Mouse (Mus musculus): ENCODE results near the gene Gm20388.
"Not testable (repeated sequence)": the region's sequence is repeated elsewhere in the genome, so short reads cannot be mapped to it uniquely, and the experiment has no call there.

The Gm20388 gene

DNA sequence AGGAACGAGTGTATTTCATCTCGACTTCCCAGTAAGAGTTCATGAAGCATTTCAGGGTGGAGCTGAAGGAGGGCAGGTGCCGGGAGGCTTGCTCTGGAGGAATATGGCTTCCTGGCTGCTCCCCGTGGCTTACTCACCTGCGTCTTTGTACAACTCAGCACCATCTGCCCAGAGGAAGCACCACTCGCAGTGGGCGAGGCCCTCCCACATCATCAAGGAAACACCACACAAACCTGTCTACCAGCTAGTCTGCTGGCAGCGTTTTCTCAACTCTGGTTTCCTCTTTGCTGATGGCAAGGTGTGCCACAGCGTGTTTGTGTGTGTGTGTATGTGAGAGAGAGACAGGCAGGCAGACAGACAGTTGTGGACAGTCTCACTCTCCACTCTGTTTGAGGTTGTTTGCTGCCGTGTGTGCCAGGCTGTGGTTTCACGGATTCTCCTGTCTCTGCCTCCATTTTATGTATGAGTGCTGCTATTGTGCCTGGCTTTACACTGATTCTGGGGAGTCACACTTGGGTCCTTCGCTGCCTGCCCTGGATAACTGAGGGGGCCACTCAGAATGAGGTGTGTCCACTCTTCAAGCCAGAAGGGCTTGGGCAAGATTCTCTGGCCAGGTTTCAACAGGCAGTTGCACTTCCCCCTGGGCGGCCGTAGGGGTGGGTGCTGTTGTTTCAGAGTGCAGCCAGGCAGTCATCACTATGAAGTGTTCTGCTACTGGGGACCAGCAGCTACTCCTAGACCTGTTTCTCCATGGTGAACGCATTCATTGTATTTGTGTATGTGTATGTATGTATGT lies 3580.8 kb downstream of the Gm20388 start:
- DNase-seq: no peak

- no peak for DNase-seq
These were observed 3582.3 kb downstream of the Gm20388 start for GRCm38 (mm10) chr8:123492898-123493297.

- no peak for DNase-seq
These were observed 3587.1 kb downstream of the Gm20388 start for GRCm38 (mm10) chr8:123497699-123498098.

GRCm38 (mm10) chr8:123498963-123499362 lies 3588.3 kb downstream of the Gm20388 start:
- DNase-seq: no peak

- no peak for DNase-seq
These were observed 3588.9 kb downstream of the Gm20388 start for GRCm38 (mm10) chr8:123499556-123499955.

DNA sequence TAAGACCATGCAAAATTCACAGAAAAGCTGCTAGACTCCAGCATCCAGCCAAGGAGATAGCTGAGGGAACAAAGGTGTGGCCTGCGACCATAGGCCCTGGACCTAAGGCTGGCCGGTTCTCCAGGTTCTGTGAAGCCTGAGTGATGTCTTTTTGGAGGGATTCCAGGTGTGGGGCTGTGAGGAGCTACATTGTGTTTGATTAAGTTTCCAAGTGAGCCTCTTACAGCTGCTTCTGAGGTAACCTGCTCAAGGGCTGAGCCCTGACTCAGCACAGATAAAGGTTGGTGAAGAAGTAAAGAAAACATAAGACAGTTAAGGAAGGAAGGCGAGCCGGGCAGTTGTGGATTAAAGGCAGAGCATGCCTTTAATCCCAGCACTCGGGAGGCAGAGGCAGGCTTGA lies 3591.6 kb downstream of the Gm20388 start:
- no peak for DNase-seq

DNA sequence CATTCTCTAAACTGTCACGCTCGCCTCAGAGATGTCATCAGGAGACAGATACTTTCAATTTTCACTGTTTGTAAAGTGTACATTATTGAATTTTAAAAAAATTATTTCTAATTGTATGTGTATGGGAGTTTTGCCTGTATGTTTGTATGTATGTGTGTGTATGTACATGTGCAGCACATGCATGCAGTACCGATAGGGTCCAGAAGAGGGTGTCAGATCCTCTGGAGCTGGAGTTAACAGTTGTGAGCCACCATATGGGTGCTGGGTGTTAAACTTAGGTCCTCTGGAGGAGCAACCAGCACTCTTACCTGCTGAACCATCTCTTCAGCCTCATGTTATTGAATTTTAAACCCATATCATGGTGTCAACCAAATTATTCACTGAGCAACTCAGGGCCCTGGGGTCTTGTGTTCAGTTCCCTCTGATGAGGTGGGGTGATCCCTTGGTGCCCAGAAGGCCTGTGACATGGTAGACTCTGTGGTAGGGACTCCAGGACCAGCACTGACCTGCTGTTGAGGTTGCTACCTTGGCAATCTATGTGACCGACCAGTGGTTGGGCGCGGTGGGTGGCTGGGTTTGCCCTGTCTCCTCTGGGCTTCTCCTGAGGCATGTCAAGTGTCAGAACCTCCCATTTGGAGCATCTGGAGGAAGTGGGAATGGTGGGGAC lies 3593.3 kb downstream of the Gm20388 start:
- DNase-seq: no peak

GRCm38 (mm10) chr8:123504591-123505195 lies 3594.1 kb downstream of the Gm20388 start:
- DNase-seq: no peak

GRCm38 (mm10) chr8:123505267-123505666 lies 3594.6 kb downstream of the Gm20388 start:
- no peak for DNase-seq

DNA sequence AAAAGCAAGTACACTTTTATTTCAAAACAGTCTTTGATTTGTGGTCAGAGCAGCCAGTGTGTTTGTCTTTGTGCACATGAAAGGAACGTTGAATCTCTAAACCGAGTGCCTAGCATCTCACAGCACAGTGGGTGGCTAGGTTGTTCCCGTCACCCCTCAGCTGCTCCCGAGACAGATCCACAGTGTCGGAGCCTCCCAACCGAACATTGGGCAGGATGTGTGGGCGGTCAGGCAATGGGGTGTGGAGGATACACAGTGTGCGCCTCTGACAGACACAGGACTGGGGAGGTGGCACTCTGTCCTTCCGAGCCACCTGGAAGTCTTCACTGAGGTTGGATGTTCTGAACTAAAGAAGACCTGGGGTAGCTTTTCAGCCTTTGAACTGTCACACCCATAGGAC lies 3595.1 kb downstream of the Gm20388 start:
- DNase-seq: no peak

GRCm38 (mm10) chr8:123507153-123507552 lies 3596.5 kb downstream of the Gm20388 start:
- no peak for DNase-seq

DNA sequence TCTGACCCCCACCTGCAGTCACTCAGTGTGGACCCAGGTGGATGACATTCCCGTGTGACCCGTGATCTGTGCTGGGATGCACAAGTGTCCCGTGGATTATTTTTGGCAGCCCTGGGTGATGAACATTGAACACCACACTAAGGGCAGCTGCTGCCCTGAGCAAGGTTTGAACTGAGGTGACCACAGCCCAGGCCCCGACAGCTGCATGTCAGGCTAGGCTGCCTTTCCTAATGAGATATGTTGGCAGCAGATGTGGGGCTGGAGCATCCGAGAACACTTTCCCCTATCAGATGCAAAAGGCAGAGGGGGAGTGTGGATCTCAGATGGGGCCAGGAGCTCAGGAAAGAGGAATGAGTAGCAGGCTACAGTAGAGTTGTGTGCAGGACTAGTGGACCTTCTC lies 3600.2 kb downstream of the Gm20388 start:
- DNase-seq: no peak

DNA sequence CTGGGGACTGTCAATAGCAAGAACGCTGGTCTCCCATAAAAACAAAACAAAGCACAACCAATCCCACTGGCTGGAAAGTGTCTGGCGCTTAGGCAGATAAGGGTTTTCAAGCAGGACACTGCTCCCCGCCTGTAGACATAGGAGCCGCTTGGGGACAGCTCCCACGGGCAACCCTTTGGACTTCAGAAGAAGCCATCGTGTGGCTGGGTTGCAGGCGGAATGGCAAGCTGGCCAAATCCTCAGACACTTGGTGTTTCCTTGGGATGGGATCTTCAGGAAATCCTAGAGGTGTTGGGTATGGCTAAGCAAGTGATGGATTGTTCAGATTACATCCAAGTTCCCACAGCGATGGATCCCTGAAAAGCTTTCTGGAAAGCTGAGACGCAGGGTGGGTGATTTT lies 3603.5 kb downstream of the Gm20388 start:
- peak; percentile 29 for DNase-seq

DNA sequence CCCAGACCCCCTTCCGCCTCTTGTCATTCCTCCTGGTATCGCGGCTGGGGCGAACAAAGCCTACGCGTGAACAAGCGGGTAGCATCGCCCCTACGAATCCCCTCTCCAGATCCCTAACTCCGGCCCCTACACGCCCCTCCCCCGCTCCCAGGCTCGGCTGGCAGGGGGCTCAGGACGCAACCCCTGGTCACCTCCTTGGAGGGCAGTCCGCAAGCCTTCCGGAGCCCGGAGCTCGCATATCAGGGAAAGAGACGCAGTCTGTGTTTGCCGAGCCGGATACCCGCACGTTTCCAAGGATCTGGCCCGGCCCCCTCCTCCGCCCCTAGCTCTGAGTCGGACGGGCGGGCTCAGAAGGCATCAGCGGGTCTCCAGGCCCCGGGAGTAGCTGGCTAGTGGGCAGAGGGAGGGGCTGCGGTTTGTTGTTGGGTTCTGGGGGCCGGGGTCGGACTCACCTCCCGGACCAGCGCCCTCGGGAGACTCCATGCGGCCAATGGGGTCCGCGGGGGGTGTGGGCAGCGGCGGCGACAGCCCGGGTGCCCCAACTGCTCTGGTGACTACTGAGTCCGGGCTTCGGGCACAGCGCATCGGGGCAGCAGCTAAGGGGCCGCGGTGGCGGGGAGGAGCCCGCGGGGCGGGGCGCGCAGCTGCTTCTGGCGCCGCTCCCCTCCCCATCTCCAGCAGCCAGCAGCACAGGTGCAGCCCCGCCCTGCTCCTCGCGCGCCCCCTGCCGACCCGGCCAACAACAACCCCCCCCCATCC lies 3604.3 kb downstream of the Gm20388 start, which contains the start of gene Dbndd1:
TSS of gene Dbndd1 (minus strand) at position 683 of the 759 bp plus-strand sequence.
- peak; percentile 85 for DNase-seq

- no peak for DNase-seq
These were observed 3604.9 kb downstream of the Gm20388 start for GRCm38 (mm10) chr8:123515540-123515897.

GRCm38 (mm10) chr8:123516596-123516995 lies 3606.0 kb downstream of the Gm20388 start:
- no peak for DNase-seq

- DNase-seq: no peak
These were observed 3607.5 kb downstream of the Gm20388 start for GRCm38 (mm10) chr8:123518172-123518571.

DNA sequence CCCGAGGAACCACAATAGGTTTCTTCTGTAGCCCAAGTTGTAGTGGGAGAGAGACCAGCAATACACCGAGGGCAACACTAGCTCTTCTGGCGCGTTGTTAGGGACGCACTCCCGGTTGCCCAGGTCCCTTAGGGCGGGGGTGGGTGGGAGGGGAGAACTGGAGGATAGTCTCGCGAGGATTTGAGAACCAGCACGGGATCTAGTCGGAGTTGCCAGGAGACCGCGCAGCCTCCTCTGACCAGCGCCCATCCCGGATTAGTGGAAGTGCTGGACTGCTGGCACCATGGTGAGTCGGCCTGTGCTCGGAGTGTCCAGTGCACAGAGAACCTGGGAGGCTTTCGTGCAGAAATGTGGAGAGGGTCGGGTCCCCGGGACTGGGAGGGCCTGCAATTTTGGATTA lies 3608.0 kb downstream of the Gm20388 start, which contains the start of gene Gas8:
TSS of gene Gas8 (plus strand) at position 168 of the 400 bp plus-strand sequence.
- peak; percentile 97 for DNase-seq

DNA sequence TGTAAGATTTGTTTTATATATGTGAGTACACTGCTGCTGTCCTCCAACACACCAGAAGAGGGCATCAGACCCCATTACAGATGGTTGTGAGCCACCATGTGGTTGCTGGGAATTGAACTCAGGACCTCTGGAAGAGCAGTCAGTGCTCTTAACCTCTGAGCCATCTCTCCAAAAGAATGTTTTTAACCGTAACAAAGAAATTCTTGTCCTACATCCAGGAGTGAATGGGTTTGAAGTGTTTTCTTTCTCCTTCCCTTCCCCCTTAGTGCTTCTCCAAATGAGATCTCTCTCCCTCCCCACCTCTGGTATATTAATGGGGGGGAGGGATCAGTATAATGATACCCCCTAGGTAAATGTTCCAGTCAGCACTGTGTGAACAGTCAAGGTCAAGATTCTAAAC lies 3609.4 kb downstream of the Gm20388 start:
- DNase-seq: not testable (repeated sequence)

- DNase-seq: no peak
These were observed 3617.3 kb downstream of the Gm20388 start for GRCm38 (mm10) chr8:123527720-123528489.

DNA sequence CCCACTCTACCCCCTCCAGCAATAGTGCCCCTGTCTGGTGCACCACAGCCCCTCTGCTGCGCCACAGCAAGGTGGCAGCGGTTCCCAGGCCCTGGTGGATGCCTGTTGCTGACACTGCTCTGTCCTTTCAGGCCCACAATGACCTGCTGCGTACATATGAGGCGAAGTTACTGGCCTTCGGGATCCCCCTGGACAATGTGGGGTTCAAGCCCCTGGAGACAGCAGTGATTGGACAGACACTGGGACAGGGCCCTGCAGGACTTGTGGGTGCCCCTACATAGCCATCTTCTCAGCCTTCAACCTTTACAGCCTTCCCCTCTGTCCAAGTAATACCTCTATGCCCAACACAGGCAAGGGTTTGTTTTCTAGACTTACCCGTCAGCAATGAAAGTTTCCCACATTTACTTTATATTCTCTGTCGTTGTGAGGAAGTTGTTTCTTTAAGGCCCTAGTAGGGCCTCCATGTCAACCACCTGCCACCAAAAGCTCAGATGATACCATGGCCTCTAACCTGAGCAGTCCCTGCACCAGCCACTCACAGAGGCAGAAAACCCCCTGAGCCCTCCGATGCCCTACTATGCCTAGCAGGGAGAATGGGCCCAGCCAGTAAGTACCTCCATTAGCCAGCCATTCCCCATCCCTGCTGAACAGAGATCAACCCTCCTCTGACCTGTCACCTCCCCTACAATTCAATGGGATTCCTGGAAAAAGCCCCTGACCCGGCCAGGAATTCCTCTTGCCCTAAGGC lies 3625.8 kb downstream of the Gm20388 start:
- no peak for DNase-seq

- DNase-seq: no peak
These were observed 3626.3 kb downstream of the Gm20388 start for GRCm38 (mm10) chr8:123536990-123537380.
